Comparison of ENCODE assay signal across 21 mouse cellular contexts in genomic region chr2:45389902-45390492, GRCm38 (mm10).
A peak's percentile ranks its signal among the peaks of the same experiment; 100 is the strongest.
DNase-seq lines count a peak whose midpoint lies in the region; ATAC-seq lines count a peak whose summit lies in the region.
"Had no signal": no experiment of that assay in that cellular context is flagged by ENCODE, and none has a peak within 500 bp of the region (broad histone marks: within the 10 kb centered on the region; RNA-seq: fewer than 3 reads in every experiment).

No protein-coding gene starts in this region.

- H3K27ac ChIP-seq in forebrain, embryonic 12.5 days = no peak overlapping the region
- H3K27ac ChIP-seq in forebrain, embryonic 15.5 days (replicated peaks) = no peak overlapping the region
- H3K27ac ChIP-seq in midbrain, embryonic 11.5 days (ENCODE audit: low read depth, low read length) = peak overlapping the region; percentile 35
- H3K27ac ChIP-seq in midbrain, embryonic 15.5 days = no peak overlapping the region
- no peak overlapping the region for H3K27ac ChIP-seq in midbrain, embryonic 14.5 days (replicated peaks; ENCODE audit: low read depth, low read length)
- H3K27ac ChIP-seq: hindbrain, embryonic 15.5 days; stomach, embryonic 15.5 days had no signal

- H3K36me3 ChIP-seq in forebrain, embryonic 12.5 days (replicated peaks) = no peaks in the 10 kb centered on the region
- H3K36me3 ChIP-seq in forebrain, embryonic 15.5 days = no peaks in the 10 kb centered on the region
- H3K36me3 ChIP-seq in midbrain, embryonic 11.5 days (ENCODE audit: control insufficient read depth, insufficient read depth, low read length) = no peaks in the 10 kb centered on the region
- no peaks in the 10 kb centered on the region for H3K36me3 ChIP-seq in midbrain, embryonic 15.5 days (replicated peaks)
- H3K36me3 ChIP-seq in midbrain, embryonic 14.5 days (ENCODE audit: control insufficient read depth, insufficient read depth, low read length) = no peaks in the 10 kb centered on the region
- H3K36me3 ChIP-seq: hindbrain, embryonic 15.5 days; stomach, embryonic 15.5 days had no signal

- ATAC-seq in forebrain, embryonic 12.5 days (ENCODE audit: low FRiP score) = peak; percentile 60; the same call in 1 of the 2 replicates
- no peak for ATAC-seq in forebrain, embryonic 15.5 days (replicated peaks)
- ATAC-seq in midbrain, embryonic 11.5 days (ENCODE audit: low FRiP score) = peak; percentile 89
- no peak for ATAC-seq in midbrain, embryonic 15.5 days (replicated peaks)
- no peak for ATAC-seq in midbrain, embryonic 14.5 days (ENCODE audit: low FRiP score, low TSS enrichment)
- ATAC-seq: intestine, embryonic 16.5 days had no signal

- H3K4me3 ChIP-seq in forebrain, embryonic 12.5 days (replicated peaks) = no peak overlapping the region
- H3K4me3 ChIP-seq in forebrain, embryonic 15.5 days = no peak overlapping the region
- H3K4me3 ChIP-seq in midbrain, embryonic 11.5 days (ENCODE audit: low read depth, low read length) = no peak overlapping the region
- no peak overlapping the region for H3K4me3 ChIP-seq in midbrain, embryonic 15.5 days
- H3K4me3 ChIP-seq in midbrain, embryonic 14.5 days (replicated peaks; ENCODE audit: low read depth, low read length) = no peak overlapping the region
- H3K4me3 ChIP-seq: hindbrain, embryonic 15.5 days; stomach, embryonic 15.5 days had no signal

- DNase-seq in midbrain, embryonic 11.5 days (ENCODE audit: low spot score, missing footprints) = no peak
- DNase-seq in embryo, embryonic 11 days = peak; percentile 8
- DNase-seq in midbrain, embryonic 14.5 days = peak; percentile 31
- DNase-seq in spleen, postnatal 36 days (ENCODE audit: low spot score in 2 of 2) = no peak
- DNase-seq: adrenal gland, postnatal 36 days; cerebellum, adult 11 months; cerebellum, adult 9-11 months; gastrocnemius, postnatal 14 days; kidney, adult 9 months; kidney, postnatal 14 days; lung, adult 18-20 months; lung, postnatal 10 days; thymus, postnatal 25 days had no signal

- no peaks in the 10 kb centered on the region for H3K9me3 ChIP-seq in forebrain, embryonic 12.5 days
- no peaks in the 10 kb centered on the region for H3K9me3 ChIP-seq in forebrain, embryonic 15.5 days
- H3K9me3 ChIP-seq in midbrain, embryonic 11.5 days (ENCODE audit: control insufficient read depth, low read length) = no peaks in the 10 kb centered on the region
- no peaks in the 10 kb centered on the region for H3K9me3 ChIP-seq in midbrain, embryonic 15.5 days
- H3K9me3 ChIP-seq in midbrain, embryonic 14.5 days (ENCODE audit: control insufficient read depth, low read length) = no peaks in the 10 kb centered on the region
- H3K9me3 ChIP-seq: hindbrain, embryonic 15.5 days; stomach, embryonic 15.5 days had no signal

- H3K9ac ChIP-seq in forebrain, embryonic 12.5 days = no peak overlapping the region
- H3K9ac ChIP-seq in forebrain, embryonic 15.5 days (replicated peaks) = no peak overlapping the region
- H3K9ac ChIP-seq in midbrain, embryonic 11.5 days (ENCODE audit: low read length) = no peak overlapping the region
- no peak overlapping the region for H3K9ac ChIP-seq in midbrain, embryonic 15.5 days
- H3K9ac ChIP-seq in midbrain, embryonic 14.5 days (replicated peaks; ENCODE audit: low read length) = no peak overlapping the region
- H3K9ac ChIP-seq: hindbrain, embryonic 15.5 days; stomach, embryonic 15.5 days had no signal

- H3K4me1 ChIP-seq in forebrain, embryonic 12.5 days = peaks cover 7% of the 10 kb centered on the region; the same call in 1 of the 2 replicates
- H3K4me1 ChIP-seq in forebrain, embryonic 15.5 days = no peaks in the 10 kb centered on the region
- peaks cover 8% of the 10 kb centered on the region for H3K4me1 ChIP-seq in midbrain, embryonic 11.5 days (ENCODE audit: control insufficient read depth, insufficient read depth, low read length)
- H3K4me1 ChIP-seq in midbrain, embryonic 15.5 days = peaks cover 3% of the 10 kb centered on the region; the same call in 1 of the 2 replicates
- H3K4me1 ChIP-seq in midbrain, embryonic 14.5 days (ENCODE audit: control insufficient read depth, insufficient read depth, low read length) = 0 out of 2 replicates have a peak, but pooled peaks cover 2% of the 10 kb centered on the region
- H3K4me1 ChIP-seq: hindbrain, embryonic 15.5 days; stomach, embryonic 15.5 days had no signal

- no peak overlapping the region for H3K4me2 ChIP-seq in forebrain, embryonic 12.5 days
- H3K4me2 ChIP-seq in forebrain, embryonic 15.5 days (replicated peaks) = no peak overlapping the region
- H3K4me2 ChIP-seq in midbrain, embryonic 11.5 days = no peak overlapping the region
- no peak overlapping the region for H3K4me2 ChIP-seq in midbrain, embryonic 15.5 days
- no peak overlapping the region for H3K4me2 ChIP-seq in midbrain, embryonic 14.5 days (ENCODE audit: low read length)
- H3K4me2 ChIP-seq: heart, embryonic 11.5 days; hindbrain, embryonic 15.5 days; liver, embryonic 11.5 days; stomach, embryonic 15.5 days had no signal

- H3K27me3 ChIP-seq in forebrain, embryonic 12.5 days = no peaks in the 10 kb centered on the region
- no peaks in the 10 kb centered on the region for H3K27me3 ChIP-seq in forebrain, embryonic 15.5 days
- no peaks in the 10 kb centered on the region for H3K27me3 ChIP-seq in midbrain, embryonic 11.5 days (ENCODE audit: control insufficient read depth, insufficient read depth, low read length)
- H3K27me3 ChIP-seq in midbrain, embryonic 15.5 days (replicated peaks) = no peaks in the 10 kb centered on the region
- no peaks in the 10 kb centered on the region for H3K27me3 ChIP-seq in midbrain, embryonic 14.5 days (ENCODE audit: control insufficient read depth, insufficient read depth, low read length)
- H3K27me3 ChIP-seq: hindbrain, embryonic 15.5 days; stomach, embryonic 15.5 days had no signal

Comparison
In these comparisons a context has a peak if more than half of its experiments do, and no peak if none do; other contexts are left out.
1. ATAC-seq: peak in forebrain, embryonic 12.5 days (single experiment) and midbrain, embryonic 11.5 days (single experiment); none in forebrain, embryonic 15.5 days (single experiment), midbrain, embryonic 15.5 days (single experiment) and midbrain, embryonic 14.5 days (single experiment).
2. DNase-seq: peak in embryo, embryonic 11 days (single experiment) and midbrain, embryonic 14.5 days (single experiment); none in midbrain, embryonic 11.5 days (single experiment) and spleen, postnatal 36 days (0 of 2).